Mouse (Mus musculus): ENCODE measurements at regions not wholly inside any gene's neighbourhood (a gene's known extent, or its start where the extent isn't known, plus 50 kb on each side); places are given as distances from the start of the nearest gene placed in this dataset.

DNA sequence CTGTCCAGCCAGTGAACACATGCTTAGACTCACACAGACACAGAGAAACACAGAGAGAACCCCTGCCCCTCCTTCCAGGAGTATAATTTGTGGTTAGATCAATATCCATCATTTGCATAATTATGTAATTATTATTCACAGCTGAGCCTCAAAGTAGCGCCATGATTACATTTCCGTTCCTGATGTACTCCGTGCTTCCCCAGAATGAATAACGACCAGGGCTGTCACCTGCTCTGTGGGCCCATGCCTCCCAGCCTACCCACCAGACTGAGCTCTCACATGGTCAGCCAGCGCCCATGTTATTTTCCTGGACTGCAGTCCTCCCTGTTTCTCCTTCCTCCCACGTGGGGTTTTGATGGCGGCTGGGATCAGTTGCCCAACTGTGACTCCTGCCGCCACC is 388.2 kb upstream of the Kcnab2 start:
- Histone ChIP-seq H3K4me1 (ENCODE audit: control insufficient read depth in 1 of 2, insufficient read depth in 2 of 2, low read length in 2 of 2) (no peaks in the 10 kb centered on the region), H3K27me3 (ENCODE audit: control insufficient read depth in 1 of 2, insufficient read depth in 2 of 2, low read length in 2 of 2) (no peaks in the 10 kb centered on the region), H3K9me3 (replicated peaks; ENCODE audit: insufficient read depth, low read length) (no peaks in the 10 kb centered on the region), H3K79me2 (ENCODE audit: control insufficient read depth, insufficient read depth, low read length, poor library complexity) (no peaks in the 10 kb centered on the region), H3K27ac (ENCODE audit: control insufficient read depth, low read depth, low read length) (no peak overlapping the region), H3K36me3 (ENCODE audit: control insufficient read depth in 1 of 2, insufficient read depth in 2 of 2, low read length in 2 of 2) (no peaks in the 10 kb centered on the region), H3K4me3 (ENCODE audit: control insufficient read depth in 1 of 2, insufficient read depth in 1 of 2, low read depth in 2 of 2, low read length in 2 of 2) (no peak overlapping the region), H3K9ac (ENCODE audit: control insufficient read depth, low read depth, low read length, poor library complexity, severe bottlenecking) (no peak overlapping the region)
- DNase-seq (ENCODE audit: low read depth, low spot score), result no peak
- no peak for TF ChIP-seq POLR2AphosphoS5 (IDR thresholded peaks at IDR 0.05; ENCODE audit: borderline replicate concordance, low read depth, low read length)
- TF ChIP-seq USF2 (IDR thresholded peaks at IDR 0.05; ENCODE audit: borderline replicate concordance in 1 of 2, insufficient read depth in 1 of 2, low read depth in 1 of 2, low read length in 2 of 2), result no peak
- TF ChIP-seq POLR2A (IDR thresholded peaks at IDR 0.05; ENCODE audit: control insufficient read depth in 1 of 2, insufficient read depth in 1 of 2, low read depth in 1 of 2, low read length in 2 of 2, poor library complexity in 1 of 2), result no peak
- no peak for TF ChIP-seq ZNF384 (IDR thresholded peaks at IDR 0.05; ENCODE audit: low read depth, low read length)
- no peak for TF ChIP-seq TAL1 (IDR thresholded peaks at IDR 0.05; ENCODE audit: low read length)
- no peak for TF ChIP-seq MXI1 (IDR thresholded peaks at IDR 0.05; ENCODE audit: low read depth, low read length)

- no peak overlapping the region for H3K4me3 ChIP-seq (ENCODE audit: control insufficient read depth in 1 of 2, insufficient read depth in 1 of 2, low read depth in 2 of 2, low read length in 2 of 2)
- H3K27ac ChIP-seq (ENCODE audit: control insufficient read depth, low read depth, low read length), result no peak overlapping the region
- no peaks in the 10 kb centered on the region for H3K4me1 ChIP-seq (ENCODE audit: control insufficient read depth in 1 of 2, insufficient read depth in 2 of 2, low read length in 2 of 2)
- DNase-seq (ENCODE audit: low read depth, low spot score), result no peak
- H3K9me3 ChIP-seq (replicated peaks; ENCODE audit: insufficient read depth, low read length), result no peaks in the 10 kb centered on the region
- no peaks in the 10 kb centered on the region for H3K36me3 ChIP-seq (ENCODE audit: control insufficient read depth in 1 of 2, insufficient read depth in 2 of 2, low read length in 2 of 2)
- TF ChIP-seq MYC (IDR thresholded peaks at IDR 0.05; ENCODE audit: low read depth, low read length), result no peak
- no peak for TF ChIP-seq JUND (IDR thresholded peaks at IDR 0.05; ENCODE audit: low read depth, low read length)
- H3K9ac ChIP-seq (ENCODE audit: control insufficient read depth, low read depth, low read length, poor library complexity, severe bottlenecking), result no peak overlapping the region
- H3K79me2 ChIP-seq (ENCODE audit: control insufficient read depth, insufficient read depth, low read length, poor library complexity), result no peaks in the 10 kb centered on the region
- no peaks in the 10 kb centered on the region for H3K27me3 ChIP-seq (ENCODE audit: control insufficient read depth in 1 of 2, insufficient read depth in 2 of 2, low read length in 2 of 2)
Observed at GRCm38 (mm10) chr4:152862818-152863614, 385.3 kb upstream of the Kcnab2 start.

DNA sequence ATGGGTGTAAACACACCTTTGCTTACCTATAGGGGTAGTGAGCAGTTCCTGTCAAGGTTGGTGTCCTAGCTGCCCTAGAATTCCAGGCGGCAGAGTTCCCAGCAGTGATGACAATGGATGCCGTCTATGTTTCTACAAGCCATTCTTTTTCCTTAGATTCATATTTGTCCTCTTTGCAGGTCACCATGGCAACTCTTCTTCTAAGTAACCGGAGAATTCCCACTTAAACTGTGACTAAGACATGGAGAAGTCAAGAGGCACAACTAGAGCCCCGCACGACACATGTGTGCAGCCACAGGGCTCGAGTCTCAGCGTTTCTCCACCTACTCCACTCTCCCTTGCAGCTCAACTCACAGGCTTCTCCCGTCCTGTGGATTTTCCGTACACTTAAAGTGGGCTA is 381.5 kb upstream of the Kcnab2 start:
- Histone ChIP-seq H3K36me3 (ENCODE audit: control insufficient read depth in 1 of 2, insufficient read depth in 2 of 2, low read length in 2 of 2) (no peaks in the 10 kb centered on the region), H3K4me1 (ENCODE audit: control insufficient read depth in 1 of 2, insufficient read depth in 2 of 2, low read length in 2 of 2) (no peaks in the 10 kb centered on the region), H3K27ac (ENCODE audit: control insufficient read depth, low read depth, low read length) (no peak overlapping the region), H3K79me2 (ENCODE audit: control insufficient read depth, insufficient read depth, low read length, poor library complexity) (no peaks in the 10 kb centered on the region), H3K4me3 (ENCODE audit: control insufficient read depth in 1 of 2, insufficient read depth in 1 of 2, low read depth in 2 of 2, low read length in 2 of 2) (no peak overlapping the region), H3K27me3 (ENCODE audit: control insufficient read depth in 1 of 2, insufficient read depth in 2 of 2, low read length in 2 of 2) (no peaks in the 10 kb centered on the region), H3K9ac (ENCODE audit: control insufficient read depth, low read depth, low read length, poor library complexity, severe bottlenecking) (no peak overlapping the region), H3K9me3 (replicated peaks; ENCODE audit: insufficient read depth, low read length) (no peaks in the 10 kb centered on the region)
- TF ChIP-seq MAFK (IDR thresholded peaks at IDR 0.05; ENCODE audit: borderline replicate concordance, low read depth, low read length) (no peak), ZNF384 (IDR thresholded peaks at IDR 0.05; ENCODE audit: low read depth, low read length) (no peak), POLR2A (IDR thresholded peaks at IDR 0.05; ENCODE audit: control insufficient read depth in 1 of 2, insufficient read depth in 1 of 2, low read depth in 1 of 2, low read length in 2 of 2, poor library complexity in 1 of 2) (no peak)
- no peak for DNase-seq (ENCODE audit: low read depth, low spot score)
